Mouse (Mus musculus): ENCODE measurements around the gene Sept4. TPM values are rescaled to one million over a fixed set of nuclear protein-coding genes. Genes with fewer than 3 reads are reported as not detected.

Gene Sept4
- polyA plus RNA-seq, 1 experiment from 2014 or later: 48.5 TPM

GRCm38 (mm10) chr11:87592354-87592695 is 23.6 kb downstream of the Sept4 start:
- Histone ChIP-seq H3K4me3 (ENCODE audit: low read depth, low read length) (peak overlapping the region; percentile 60), H3K36me3 (ENCODE audit: insufficient read depth) (peaks cover 19% of the 10 kb centered on the region), H3K9me3 (ENCODE audit: low read depth, low read length) (no peaks in the 10 kb centered on the region), H3K27ac (ENCODE audit: low read depth) (peak overlapping the region; percentile 93), H3K9ac (peak overlapping the region; percentile 72), H3K4me1 (ENCODE audit: insufficient read depth) (peaks cover 13% of the 10 kb centered on the region; the same call in 1 of the 2 replicates), H3K27me3 (ENCODE audit: insufficient read depth, low read length) (no peaks in the 10 kb centered on the region), H3K4me2 (peak overlapping the region; percentile 84)
- ATAC-seq (ENCODE audit: insufficient read depth): peak; percentile 36; the same call in 1 of the 2 replicates
- WGBS: under 1% methylated on average over 15 of the region's 15 CpGs
- peak; percentile 23 for TF ChIP-seq CTCF (IDR thresholded peaks at IDR 0.05; ENCODE audit: low read depth)
- DNase-seq: no peak

GRCm38 (mm10) chr11:87592713-87593598 is 24.3 kb downstream of the Sept4 start:
- Histone ChIP-seq H3K27ac (ENCODE audit: low read depth) (peak overlapping the region; percentile 93), H3K9ac (peak overlapping the region; percentile 72), H3K4me2 (peak overlapping the region; percentile 84), H3K36me3 (ENCODE audit: insufficient read depth) (peaks cover 25% of the 10 kb centered on the region), H3K4me1 (ENCODE audit: insufficient read depth) (peaks cover 13% of the 10 kb centered on the region; the same call in 1 of the 2 replicates), H3K4me3 (ENCODE audit: low read depth, low read length) (peak overlapping the region; percentile 60), H3K27me3 (ENCODE audit: insufficient read depth, low read length) (no peaks in the 10 kb centered on the region), H3K9me3 (ENCODE audit: low read depth, low read length) (no peaks in the 10 kb centered on the region)
- DNase-seq: no peak
- WGBS: 30% methylated on average over 13 of the region's 13 CpGs
- ATAC-seq (ENCODE audit: insufficient read depth): no peak
- no peak for TF ChIP-seq CTCF (IDR thresholded peaks at IDR 0.05; ENCODE audit: low read depth)

- 1% methylated on average over 27 of the region's 37 CpGs for WGBS
- no peak for TF ChIP-seq CTCF (IDR thresholded peaks at IDR 0.05; ENCODE audit: low read depth)
- H3K4me2 ChIP-seq: peak overlapping the region; percentile 98
- H3K9ac ChIP-seq: peak overlapping the region; percentile 86
- H3K36me3 ChIP-seq (ENCODE audit: insufficient read depth): peaks cover 49% of the 10 kb centered on the region
- DNase-seq (peak; percentile 94), ATAC-seq (ENCODE audit: insufficient read depth) (peak; percentile 53)
- H3K4me3 ChIP-seq (ENCODE audit: low read depth, low read length): peak overlapping the region; percentile 76
- H3K4me1 ChIP-seq (ENCODE audit: insufficient read depth): peaks cover 6% of the 10 kb centered on the region; the same call in 1 of the 2 replicates
- peak overlapping the region; percentile 85 for H3K27ac ChIP-seq (ENCODE audit: low read depth)
- H3K9me3 ChIP-seq (ENCODE audit: low read depth, low read length): no peaks in the 10 kb centered on the region
- H3K27me3 ChIP-seq (ENCODE audit: insufficient read depth, low read length): no peaks in the 10 kb centered on the region
Observed at GRCm38 (mm10) chr11:87595327-87595841, 26.7 kb downstream of the Sept4 start.

GRCm38 (mm10) chr11:87595976-87596375 is 27.3 kb downstream of the Sept4 start:
- Histone ChIP-seq H3K4me2 (peak overlapping the region; percentile 98), H3K36me3 (ENCODE audit: insufficient read depth) (peaks cover 55% of the 10 kb centered on the region), H3K9me3 (ENCODE audit: low read depth, low read length) (no peaks in the 10 kb centered on the region), H3K9ac (peak overlapping the region; percentile 86), H3K27me3 (ENCODE audit: insufficient read depth, low read length) (no peaks in the 10 kb centered on the region), H3K27ac (ENCODE audit: low read depth) (peak overlapping the region; percentile 85), H3K4me1 (ENCODE audit: insufficient read depth) (peaks cover 6% of the 10 kb centered on the region; the same call in 1 of the 2 replicates), H3K4me3 (ENCODE audit: low read depth, low read length) (peak overlapping the region; percentile 76)
- DNase-seq (peak; percentile 38), ATAC-seq (ENCODE audit: insufficient read depth) (no peak)
- 9% methylated on average over 7 of the region's 7 CpGs for WGBS
- no peak for TF ChIP-seq CTCF (IDR thresholded peaks at IDR 0.05; ENCODE audit: low read depth)

- Histone ChIP-seq H3K27ac (ENCODE audit: low read depth) (peak overlapping the region; percentile 13; the same call in 1 of the 2 replicates), H3K4me3 (ENCODE audit: low read depth, low read length) (peak overlapping the region; percentile 76), H3K4me2 (peak overlapping the region; percentile 98), H3K4me1 (ENCODE audit: insufficient read depth) (peaks cover 6% of the 10 kb centered on the region; the same call in 1 of the 2 replicates), H3K36me3 (ENCODE audit: insufficient read depth) (peaks cover 60% of the 10 kb centered on the region), H3K9ac (peak overlapping the region; percentile 86), H3K9me3 (ENCODE audit: low read depth, low read length) (no peaks in the 10 kb centered on the region), H3K27me3 (ENCODE audit: insufficient read depth, low read length) (no peaks in the 10 kb centered on the region)
- WGBS: 22% methylated on average over 2 of the region's 2 CpGs
- DNase-seq (peak; percentile 44), ATAC-seq (ENCODE audit: insufficient read depth) (no peak)
- no peak for TF ChIP-seq CTCF (IDR thresholded peaks at IDR 0.05; ENCODE audit: low read depth)
Observed at GRCm38 (mm10) chr11:87596492-87596891, 27.8 kb downstream of the Sept4 start.

- no peak overlapping the region for H3K9ac ChIP-seq
- no peak for ATAC-seq (ENCODE audit: insufficient read depth)
- no peak overlapping the region for H3K4me2 ChIP-seq
- no peak overlapping the region for H3K27ac ChIP-seq (ENCODE audit: low read depth)
- peaks cover 6% of the 10 kb centered on the region; the same call in 1 of the 2 replicates for H3K4me1 ChIP-seq (ENCODE audit: insufficient read depth)
- H3K36me3 ChIP-seq (ENCODE audit: insufficient read depth): peaks cover 66% of the 10 kb centered on the region
- H3K27me3 ChIP-seq (ENCODE audit: insufficient read depth, low read length): no peaks in the 10 kb centered on the region
- TF ChIP-seq CTCF (IDR thresholded peaks at IDR 0.05; ENCODE audit: low read depth): no peak
- DNase-seq: no peak
- H3K4me3 ChIP-seq (ENCODE audit: low read depth, low read length): no peak overlapping the region
- H3K9me3 ChIP-seq (ENCODE audit: low read depth, low read length): no peaks in the 10 kb centered on the region
Observed at GRCm38 (mm10) chr11:87597061-87597460, 28.4 kb downstream of the Sept4 start.
